Mouse (Mus musculus) intestine, embryonic 16.5 days (tissue): ENCODE results near the gene Srd5a1. TPM values are rescaled to one million over a fixed set of nuclear protein-coding genes. Genes with fewer than 3 reads are reported as not detected.

Source experiments
- ATAC-seq: fragments of 200-750 bp; cut with Nextera tagmentation; 2 replicates; pipeline ENCODE4 v1.8.0; 2017; ENCODE audit warnings: moderate TSS enrichment, moderate library complexity
- H3K27ac ChIP-seq: fragments of 300-500 bp; sonication (generic); 2 replicates; pipeline ENCODE4 v1.5.1; 2014; ENCODE audit warnings: mild to moderate bottlenecking, low read length
- H3K27me3 ChIP-seq: fragments of 300-500 bp; sonication (generic); replicated peaks from 2 replicates; pipeline ENCODE4 v1.6.1; 2014; ENCODE audit warnings: low read length, control low read depth, mixed read lengths; ENCODE audit not compliant: control insufficient read depth, insufficient read depth
- H3K36me3 ChIP-seq: fragments of 300-500 bp; sonication (generic); 2 replicates; pipeline ENCODE4 v1.6.1; 2014; ENCODE audit warnings: low read length, control low read depth; ENCODE audit not compliant: control insufficient read depth, insufficient read depth
- H3K4me1 ChIP-seq: fragments of 300-500 bp; sonication (generic); 2 replicates; pipeline ENCODE4 v1.6.1; 2014; ENCODE audit warnings: low read length, control low read depth, mixed read lengths; ENCODE audit not compliant: control insufficient read depth, insufficient read depth
- H3K4me2 ChIP-seq: fragments of 300-500 bp; sonication (generic); 2 replicates; pipeline ENCODE4 v1.6.1; 2014; ENCODE audit warnings: low read depth, low read length, control low read depth
- H3K4me3 ChIP-seq: fragments of 300-500 bp; sonication (generic); 2 replicates; pipeline ENCODE4 v1.5.1; 2014; ENCODE audit warnings: mild to moderate bottlenecking, low read length
- H3K9ac ChIP-seq: fragments of 300-500 bp; sonication (generic); 2 replicates; pipeline ENCODE4 v1.6.1; 2014; ENCODE audit warnings: low read depth, low read length
- H3K9me3 ChIP-seq: fragments of 300-500 bp; sonication (generic); 2 replicates; pipeline ENCODE4 v1.6.1; 2016; ENCODE audit warnings: low read length, control low read depth; ENCODE audit not compliant: control insufficient read depth
- WGBS: fragments of 180-500 bp; shearing (Covaris S2); extraction: QIAGEN DNeasy Blood & Tissue Kit; methylation state at CpG from one replicate; pipeline ENCODE4 v1.1.7; 2014; 5-methylcytosine and 5-hydroxymethylcytosine counted together
- polyA plus RNA-seq: library from polyadenylated mRNA; unstranded; fragments of >200 nt; fragmentation: Nextera tagmentation; extraction: Ambion mirVana; gene quantifications from 2 replicates; pipeline ENCODE4 v1.2.1, GENCODE M21; 2015

The Srd5a1 gene
- polyA plus RNA-seq, 1 experiment from 2014 or later, result 18.1 TPM

DNA sequence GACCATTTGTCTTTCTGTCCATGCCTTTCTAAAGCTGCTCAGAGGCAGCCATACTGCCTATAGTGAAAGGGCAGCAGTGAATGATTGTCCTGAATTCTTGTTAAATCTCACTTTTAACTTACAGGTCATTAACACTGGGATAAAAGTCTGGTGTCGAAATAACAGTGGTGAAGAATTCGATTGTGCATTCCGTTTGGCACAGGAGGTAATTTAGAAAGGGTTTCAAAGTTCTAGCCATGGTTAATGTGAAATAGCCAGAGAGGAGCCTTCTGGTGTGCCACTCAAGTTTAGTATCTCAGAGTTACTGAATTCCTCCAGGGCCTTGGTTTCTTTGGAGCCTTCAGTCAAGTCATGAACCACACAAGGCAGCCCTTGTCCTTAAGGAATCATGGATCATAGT lies 19.9 kb upstream of the Srd5a1 start:
- Histone ChIP-seq H3K4me2 (no peak overlapping the region), H3K9me3 (no peaks in the 10 kb centered on the region), H3K36me3 (peaks cover 45% of the 10 kb centered on the region), H3K27me3 (no peaks in the 10 kb centered on the region), H3K9ac (no peak overlapping the region), H3K4me1 (no peaks in the 10 kb centered on the region), H3K4me3 (no peak overlapping the region), H3K27ac (no peak overlapping the region)
- ATAC-seq, result no peak
- 93% methylated on average over 3 of the region's 3 CpGs for WGBS

DNA sequence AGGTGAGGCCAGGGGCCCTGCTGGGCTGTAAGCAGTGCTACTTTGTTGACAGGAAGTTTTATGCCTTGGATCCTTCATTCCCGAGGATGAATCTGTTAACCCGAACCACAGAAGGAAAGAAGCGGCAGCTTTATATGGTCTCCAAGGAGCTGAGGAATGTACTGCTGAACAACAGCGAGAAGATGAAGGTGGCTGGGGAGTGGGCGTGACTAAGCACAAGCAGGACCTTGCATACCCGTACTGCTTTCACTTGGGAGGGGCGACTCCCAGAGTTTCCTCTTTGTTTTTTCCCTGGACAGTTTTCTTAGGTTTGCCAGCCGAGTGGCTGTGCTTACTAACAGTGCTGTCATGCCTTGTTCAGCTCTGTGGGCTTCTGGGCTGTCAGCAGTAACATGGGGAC lies 19.3 kb upstream of the Srd5a1 start:
- no peak for ATAC-seq
- H3K27me3 ChIP-seq, result no peaks in the 10 kb centered on the region
- H3K9me3 ChIP-seq, result no peaks in the 10 kb centered on the region
- no peak overlapping the region for H3K4me2 ChIP-seq
- H3K36me3 ChIP-seq, result peaks cover 43% of the 10 kb centered on the region
- 68% methylated on average over 8 of the region's 8 CpGs for WGBS
- no peaks in the 10 kb centered on the region for H3K4me1 ChIP-seq
- no peak overlapping the region for H3K9ac ChIP-seq
- H3K27ac ChIP-seq, result no peak overlapping the region
- no peak overlapping the region for H3K4me3 ChIP-seq

DNA sequence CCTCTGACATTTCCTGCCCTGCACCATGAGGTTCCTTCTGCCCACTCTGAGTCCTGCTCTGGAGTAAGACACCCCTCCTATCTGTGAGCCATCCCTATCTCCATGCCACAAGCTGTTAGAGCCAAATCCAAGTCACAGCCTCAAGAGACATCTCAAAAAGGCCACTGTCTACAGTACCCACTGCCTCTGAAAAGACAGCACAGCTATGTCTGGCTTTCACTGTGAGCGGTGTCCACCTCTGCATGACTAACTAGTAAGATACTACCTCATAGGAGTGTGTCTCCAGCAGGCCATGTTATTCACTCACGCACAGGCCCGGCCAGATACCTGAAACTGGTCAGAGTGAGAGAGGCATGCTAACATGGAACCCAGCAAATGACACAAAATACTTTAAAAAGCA lies 16.7 kb upstream of the Srd5a1 start:
- no peak for ATAC-seq
- WGBS, result 96% methylated on average over 3 of the region's 3 CpGs
- peaks cover 28% of the 10 kb centered on the region for H3K36me3 ChIP-seq

DNA sequence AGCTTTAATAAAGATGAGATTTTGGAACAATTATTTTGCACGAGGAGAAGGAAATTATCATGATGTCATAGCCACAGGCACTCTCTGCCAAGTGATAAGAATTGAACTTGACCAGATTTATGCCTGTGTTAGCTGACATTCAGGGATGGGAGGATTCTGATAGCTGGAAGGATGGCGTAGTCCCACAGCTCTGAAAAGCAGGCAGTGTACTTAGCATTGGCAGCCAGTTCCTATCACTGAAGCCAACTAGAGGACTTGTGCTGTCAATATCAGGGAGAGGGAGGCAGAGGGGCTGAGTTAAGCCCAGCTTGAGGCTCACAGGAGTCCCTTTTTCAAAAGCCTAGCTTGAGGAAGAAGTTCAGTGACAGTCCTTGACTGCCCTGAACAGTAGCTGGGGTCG lies 13.3 kb upstream of the Srd5a1 start:
- Histone ChIP-seq H3K36me3 (peaks cover 21% of the 10 kb centered on the region), H3K4me1 (no peaks in the 10 kb centered on the region), H3K9ac (no peak overlapping the region), H3K4me2 (no peak overlapping the region), H3K9me3 (no peaks in the 10 kb centered on the region), H3K4me3 (no peak overlapping the region), H3K27me3 (no peaks in the 10 kb centered on the region), H3K27ac (no peak overlapping the region)
- ATAC-seq, result no peak
- 87% methylated on average over 3 of the region's 3 CpGs for WGBS

More for the DNA sequence above, 16.7 kb upstream of the Srd5a1 start:
- Histone ChIP-seq H3K4me3 (no peak overlapping the region), H3K9ac (no peak overlapping the region), H3K27me3 (no peaks in the 10 kb centered on the region), H3K4me1 (no peaks in the 10 kb centered on the region), H3K27ac (no peak overlapping the region), H3K9me3 (no peaks in the 10 kb centered on the region), H3K4me2 (no peak overlapping the region)

DNA sequence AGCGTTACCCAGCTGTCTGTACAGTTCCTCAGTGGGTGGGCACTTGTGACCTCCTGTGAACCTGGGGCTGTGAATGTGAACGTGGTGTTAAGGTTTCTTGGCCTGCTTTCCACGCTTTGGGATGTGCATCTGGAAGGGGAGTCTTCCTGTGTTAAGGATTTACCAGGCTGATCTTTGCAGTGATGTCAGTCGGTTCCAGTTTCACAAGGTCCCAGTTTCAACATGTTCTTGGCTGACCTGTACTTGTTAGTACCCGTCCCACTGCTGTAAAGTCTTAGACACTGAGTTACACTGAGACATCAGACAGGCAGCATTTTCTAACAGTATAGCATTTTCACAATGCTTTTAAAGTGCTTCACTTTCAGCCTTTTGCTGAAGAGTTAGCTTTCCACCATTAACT lies 12.6 kb upstream of the Srd5a1 start:
- Histone ChIP-seq H3K9me3 (no peaks in the 10 kb centered on the region), H3K4me3 (no peak overlapping the region), H3K4me2 (no peak overlapping the region), H3K27me3 (no peaks in the 10 kb centered on the region), H3K9ac (no peak overlapping the region), H3K27ac (no peak overlapping the region), H3K4me1 (no peaks in the 10 kb centered on the region), H3K36me3 (peaks cover 22% of the 10 kb centered on the region)
- ATAC-seq, result no peak
- 86% methylated on average over 5 of the region's 5 CpGs for WGBS

DNA sequence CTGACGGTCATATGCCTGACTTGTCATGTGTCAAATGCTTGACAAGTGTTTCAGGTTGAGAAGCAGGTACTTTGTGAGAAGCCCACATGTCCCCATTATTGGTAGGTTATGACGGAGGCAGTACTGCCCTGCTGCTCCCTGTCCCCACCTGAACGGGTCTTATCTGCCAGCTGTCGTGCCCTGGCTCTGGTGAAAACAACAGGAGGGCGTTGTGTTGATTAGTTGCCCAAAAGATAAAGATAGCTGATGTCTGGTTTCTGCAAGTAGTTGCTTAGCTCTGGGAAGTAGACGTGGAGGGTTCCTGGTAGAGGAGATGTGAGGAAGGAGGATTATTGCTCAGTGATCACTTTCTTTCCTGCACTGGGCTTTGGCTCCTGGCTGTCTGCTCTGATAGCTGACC lies 5.5 kb upstream of the Srd5a1 start:
- H3K36me3 ChIP-seq, result peaks cover 37% of the 10 kb centered on the region

DNA sequence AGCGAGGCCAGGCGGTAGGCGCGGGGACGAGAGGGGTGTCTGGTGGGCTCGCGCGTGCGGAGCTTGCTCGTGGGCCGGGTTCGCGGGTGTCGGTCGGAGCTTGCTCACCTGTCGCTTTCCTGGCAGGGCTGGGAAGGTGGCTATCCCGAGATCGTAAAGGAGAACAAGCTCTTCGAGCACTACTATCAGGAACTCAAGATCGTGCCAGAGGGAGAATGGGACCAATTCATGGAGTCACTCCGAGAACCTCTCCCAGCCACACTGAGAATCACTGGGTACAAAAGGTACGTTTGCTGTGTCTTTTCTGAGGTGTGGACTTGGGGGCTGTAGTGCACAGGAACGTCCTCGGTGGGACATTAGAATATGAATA lies 918 bp upstream of the Srd5a1 start:
- H3K4me3 ChIP-seq, result peak overlapping the region; percentile 76
- ATAC-seq, result no peak
- no peaks in the 10 kb centered on the region for H3K27me3 ChIP-seq
- peaks cover 14% of the 10 kb centered on the region for H3K4me1 ChIP-seq
- peaks cover 14% of the 10 kb centered on the region for H3K36me3 ChIP-seq
- H3K9me3 ChIP-seq, result no peaks in the 10 kb centered on the region
- H3K27ac ChIP-seq, result no peak overlapping the region
- under 1% methylated on average over 24 of the region's 24 CpGs for WGBS
- peak overlapping the region; percentile 76 for H3K9ac ChIP-seq
- peak overlapping the region; percentile 59 for H3K4me2 ChIP-seq

More for the DNA sequence above, 5.5 kb upstream of the Srd5a1 start:
- H3K27ac ChIP-seq, result no peak overlapping the region
- H3K4me3 ChIP-seq, result no peak overlapping the region
- 79% methylated on average over 6 of the region's 6 CpGs for WGBS
- no peaks in the 10 kb centered on the region for H3K9me3 ChIP-seq
- peaks cover 10% of the 10 kb centered on the region; the same call in 1 of the 2 replicates for H3K4me1 ChIP-seq
- no peak for ATAC-seq
- H3K4me2 ChIP-seq, result no peak overlapping the region
- H3K9ac ChIP-seq, result no peak overlapping the region
- no peaks in the 10 kb centered on the region for H3K27me3 ChIP-seq

DNA sequence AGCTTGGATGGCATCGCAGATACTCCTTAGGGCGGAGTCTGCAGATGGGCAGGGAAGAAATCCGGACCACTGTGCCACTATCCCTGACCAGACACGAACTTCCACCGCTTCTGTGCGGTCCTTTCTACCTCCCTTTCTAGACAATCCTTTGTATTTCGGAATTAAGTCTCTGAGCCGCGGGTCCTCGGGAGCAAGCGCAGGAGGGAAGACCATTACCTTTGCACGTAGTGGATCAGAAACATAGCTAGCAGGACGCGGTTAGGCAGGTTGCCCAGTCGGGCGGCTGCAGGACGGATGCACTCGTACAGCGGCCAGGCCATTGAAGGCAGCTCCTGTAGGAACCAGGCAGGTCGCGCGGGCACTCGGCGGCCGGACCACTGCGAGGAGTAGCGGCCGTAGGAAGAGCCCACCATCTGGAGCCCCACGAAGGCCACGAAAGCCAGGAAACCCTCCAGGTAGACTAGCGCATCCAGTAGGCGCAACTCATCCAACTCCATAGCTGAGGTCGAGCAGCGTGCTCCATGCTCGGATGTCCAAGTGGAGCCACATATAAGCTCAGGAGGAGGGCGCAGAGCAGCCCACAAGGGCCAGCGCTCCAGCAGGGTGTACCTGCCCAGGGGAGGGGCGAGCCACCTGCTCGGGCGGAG lies 368 bp downstream of the Srd5a1 start:
- H3K36me3 ChIP-seq, result peaks cover 7% of the 10 kb centered on the region; the same call in 1 of the 2 replicates
- WGBS, result under 1% methylated on average over 40 of the region's 40 CpGs
- peak overlapping the region; percentile 76 for H3K4me3 ChIP-seq
- peaks cover 14% of the 10 kb centered on the region for H3K4me1 ChIP-seq
- no peaks in the 10 kb centered on the region for H3K9me3 ChIP-seq
- H3K27me3 ChIP-seq, result no peaks in the 10 kb centered on the region
- ATAC-seq, result peak; percentile 39; the same call in 1 of the 2 replicates
- H3K4me2 ChIP-seq, result peak overlapping the region; percentile 92
- H3K9ac ChIP-seq, result peak overlapping the region; percentile 71
- H3K27ac ChIP-seq, result 0 out of 2 replicates have a peak overlapping the region, but pooled peaks have one; percentile 9

DNA sequence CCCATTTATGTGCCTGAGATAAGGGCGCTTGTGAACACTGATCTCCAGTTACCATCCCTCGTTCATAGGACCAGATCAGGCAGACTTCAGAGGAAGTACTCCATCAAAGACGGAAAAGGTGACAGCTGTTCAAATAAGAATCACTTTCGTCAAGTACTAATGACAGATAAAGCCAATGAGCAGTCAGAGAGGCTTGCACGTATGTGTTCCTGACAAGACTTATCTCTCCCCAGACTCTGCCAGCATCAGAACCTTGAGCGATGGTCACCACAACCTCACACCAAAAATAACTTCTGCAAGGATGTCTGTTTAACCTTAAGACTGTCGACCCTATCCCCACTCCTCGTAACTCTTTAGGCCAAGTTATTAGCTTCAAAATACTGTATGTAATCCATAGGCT lies 2.5 kb downstream of the Srd5a1 start:
- H3K27me3 ChIP-seq, result no peaks in the 10 kb centered on the region
- 73% methylated on average over 8 of the region's 8 CpGs for WGBS
- no peaks in the 10 kb centered on the region for H3K9me3 ChIP-seq
- ATAC-seq, result no peak
- H3K4me2 ChIP-seq, result no peak overlapping the region
- H3K4me1 ChIP-seq, result peaks cover 14% of the 10 kb centered on the region
- H3K4me3 ChIP-seq, result no peak overlapping the region
- peaks cover 3% of the 10 kb centered on the region; the same call in 1 of the 2 replicates for H3K36me3 ChIP-seq
- H3K9ac ChIP-seq, result no peak overlapping the region
- H3K27ac ChIP-seq, result no peak overlapping the region

DNA sequence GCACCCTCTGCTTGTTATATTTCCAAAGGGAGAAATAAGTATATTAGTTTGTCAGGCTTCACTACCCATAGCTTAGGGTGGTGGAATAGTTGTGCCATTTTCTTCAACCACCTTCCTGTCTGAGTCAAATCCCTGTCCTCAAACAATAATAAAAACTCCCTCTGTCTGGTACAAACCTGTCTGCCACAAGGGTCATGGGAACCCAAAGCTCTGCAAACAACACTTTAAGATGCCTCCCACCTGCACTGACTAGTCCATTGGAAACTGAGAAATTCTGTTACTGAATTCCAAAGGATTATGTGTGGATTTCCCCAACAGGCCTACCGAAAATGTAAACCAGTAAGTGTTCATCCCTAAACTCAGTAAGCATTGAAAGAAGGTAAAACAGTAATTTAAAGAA lies 6.6 kb downstream of the Srd5a1 start:
- H3K36me3 ChIP-seq, result no peaks in the 10 kb centered on the region
- ATAC-seq, result no peak
- 71% methylated on average over 1 of the region's 1 CpGs for WGBS

More for the DNA sequence above, 6.6 kb downstream of the Srd5a1 start:
- no peak overlapping the region for H3K27ac ChIP-seq
- no peaks in the 10 kb centered on the region for H3K9me3 ChIP-seq
- H3K27me3 ChIP-seq, result no peaks in the 10 kb centered on the region
- H3K4me2 ChIP-seq, result no peak overlapping the region
- H3K4me3 ChIP-seq, result no peak overlapping the region
- H3K9ac ChIP-seq, result no peak overlapping the region
- no peaks in the 10 kb centered on the region for H3K4me1 ChIP-seq
